Mouse (Mus musculus) frontal cortex, adult (tissue): ENCODE measurements at regions not wholly inside any gene's neighbourhood (a gene's known extent, or its start where the extent isn't known, plus 50 kb on each side); places are given as distances from the start of the nearest gene placed in this dataset.

Experiments
- ATAC-seq: cut with Nextera tagmentation; 2 replicates; pipeline ENCODE4 v1.9.2; 2017; ENCODE audit warnings: mild to moderate bottlenecking, moderate library complexity, mixed read lengths; ENCODE audit not compliant: low TSS enrichment

GRCm38 (mm10) chr14:76245063-76245396, 134.3 kb downstream of the Nufip1 start:
- ATAC-seq = no peak

- ATAC-seq = no peak
Observed at GRCm38 (mm10) chr14:76247664-76248063, 137.0 kb downstream of the Nufip1 start.

- ATAC-seq = no peak
Observed at GRCm38 (mm10) chr14:76253850-76254249, 143.2 kb downstream of the Nufip1 start.

- ATAC-seq = peak; percentile 99
Observed at GRCm38 (mm10) chr14:76254565-76255501, 144.1 kb downstream of the Nufip1 start.

- no peak for ATAC-seq
Observed at GRCm38 (mm10) chr14:76255971-76256370, 145.3 kb downstream of the Nufip1 start.

- no peak for ATAC-seq
Observed at GRCm38 (mm10) chr14:76258626-76259025, 147.9 kb downstream of the Nufip1 start.

- no peak for ATAC-seq
Observed at GRCm38 (mm10) chr14:76260628-76261293, 150.1 kb downstream of the Nufip1 start.

GRCm38 (mm10) chr14:76263682-76264081, 151.1 kb upstream of the Tsc22d1 start:
- no peak for ATAC-seq

GRCm38 (mm10) chr14:76265819-76266218, 148.9 kb upstream of the Tsc22d1 start:
- ATAC-seq = no peak

- ATAC-seq = no peak
Observed at GRCm38 (mm10) chr14:76266249-76266648, 148.5 kb upstream of the Tsc22d1 start.

- ATAC-seq = no peak
Observed at GRCm38 (mm10) chr14:76267091-76267490, 147.7 kb upstream of the Tsc22d1 start.

- no peak for ATAC-seq
Observed at GRCm38 (mm10) chr14:76271190-76271589, 143.6 kb upstream of the Tsc22d1 start.

- no peak for ATAC-seq
Observed at GRCm38 (mm10) chr14:76272840-76273239, 141.9 kb upstream of the Tsc22d1 start.

- no peak for ATAC-seq
Observed at GRCm38 (mm10) chr14:76276655-76277054, 138.1 kb upstream of the Tsc22d1 start.

- ATAC-seq = no peak
Observed at GRCm38 (mm10) chr14:76278751-76279450, 135.9 kb upstream of the Tsc22d1 start.

- no peak for ATAC-seq
Observed at GRCm38 (mm10) chr14:76279561-76279960, 135.2 kb upstream of the Tsc22d1 start.

GRCm38 (mm10) chr14:76281867-76282266, 132.9 kb upstream of the Tsc22d1 start:
- no peak for ATAC-seq

GRCm38 (mm10) chr14:76287768-76288167, 127.0 kb upstream of the Tsc22d1 start:
- ATAC-seq = no peak

- ATAC-seq = no peak
Observed at GRCm38 (mm10) chr14:76290401-76291018, 124.3 kb upstream of the Tsc22d1 start.

- ATAC-seq = no peak
Observed at GRCm38 (mm10) chr14:76292211-76292610, 122.5 kb upstream of the Tsc22d1 start.

- no peak for ATAC-seq
Observed at GRCm38 (mm10) chr14:76295411-76296169, 119.2 kb upstream of the Tsc22d1 start.
